Mouse (Mus musculus) ES-CJ7 (cell line): ENCODE measurements at regions not wholly inside any gene's neighbourhood (a gene's known extent, or its start where the extent isn't known, plus 50 kb on each side); places are given as distances from the start of the nearest gene placed in this dataset.

ENCODE experiments used
- DNase-seq: peaks from one replicate; pipeline ENCODE4 v3.0.0; 2011; ENCODE audit warnings: low read depth, low spot score

- no peak for DNase-seq
These were observed 88.5 kb downstream of the Irx1 start for GRCm38 (mm10) chr13:71874986-71875385.

- DNase-seq, result no peak
These were observed 94.8 kb downstream of the Irx1 start for GRCm38 (mm10) chr13:71868763-71869162.

DNA sequence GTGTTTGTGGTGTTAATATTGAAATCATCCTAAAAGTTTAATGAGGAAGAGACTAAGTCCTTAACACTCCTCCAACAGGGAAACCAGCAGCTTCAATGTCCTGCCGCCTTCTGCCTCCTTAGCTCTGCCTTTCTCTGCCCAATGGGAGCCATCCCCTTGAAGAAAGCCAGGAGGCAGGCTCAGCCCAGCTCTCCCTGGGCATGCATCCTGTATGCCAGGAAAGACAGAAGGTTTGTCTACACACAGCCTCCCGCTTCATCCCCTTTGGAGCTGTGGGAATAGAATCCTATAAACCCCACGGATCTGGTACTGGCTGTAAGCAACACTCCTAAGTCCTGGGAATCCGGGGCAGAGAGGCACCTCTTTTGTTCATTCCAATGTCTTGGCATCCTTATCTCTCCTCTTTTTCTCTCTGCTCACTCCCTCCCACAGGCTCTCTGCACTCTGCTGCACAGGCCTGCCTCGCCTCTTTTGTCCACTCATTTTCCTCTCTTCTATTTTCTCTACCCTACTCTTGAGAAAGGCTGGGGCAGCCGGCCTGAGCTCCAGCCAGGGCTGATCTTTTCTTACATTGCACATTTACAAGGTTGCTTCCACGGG, 110.0 kb downstream of the Irx1 start:
- DNase-seq, result no peak

- DNase-seq, result no peak
These were observed 159.2 kb downstream of the Irx1 start for GRCm38 (mm10) chr13:71804032-71804958.

DNA sequence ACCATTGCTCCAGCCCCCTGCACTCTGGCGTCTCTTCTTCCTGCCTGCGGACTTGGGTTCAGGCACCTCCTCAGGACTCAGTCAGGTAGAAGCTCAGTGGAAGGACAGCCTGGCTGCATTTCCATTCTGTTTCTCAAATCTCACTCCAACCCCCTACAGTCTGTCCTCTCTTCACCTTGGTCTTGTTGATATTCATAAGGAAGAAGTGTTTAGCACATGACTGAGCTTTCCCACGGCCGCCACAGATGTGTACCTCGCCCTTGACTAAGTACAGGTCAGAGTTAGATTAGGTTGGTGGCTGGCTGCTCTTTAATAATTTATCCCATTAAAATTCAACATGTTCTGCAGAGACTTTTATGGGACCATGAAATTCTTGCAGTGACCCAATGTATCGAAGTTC, 165.2 kb downstream of the Irx1 start:
- DNase-seq, result no peak

- no peak for DNase-seq
These were observed 178.8 kb downstream of the Irx1 start for GRCm38 (mm10) chr13:71784740-71785139.

DNA sequence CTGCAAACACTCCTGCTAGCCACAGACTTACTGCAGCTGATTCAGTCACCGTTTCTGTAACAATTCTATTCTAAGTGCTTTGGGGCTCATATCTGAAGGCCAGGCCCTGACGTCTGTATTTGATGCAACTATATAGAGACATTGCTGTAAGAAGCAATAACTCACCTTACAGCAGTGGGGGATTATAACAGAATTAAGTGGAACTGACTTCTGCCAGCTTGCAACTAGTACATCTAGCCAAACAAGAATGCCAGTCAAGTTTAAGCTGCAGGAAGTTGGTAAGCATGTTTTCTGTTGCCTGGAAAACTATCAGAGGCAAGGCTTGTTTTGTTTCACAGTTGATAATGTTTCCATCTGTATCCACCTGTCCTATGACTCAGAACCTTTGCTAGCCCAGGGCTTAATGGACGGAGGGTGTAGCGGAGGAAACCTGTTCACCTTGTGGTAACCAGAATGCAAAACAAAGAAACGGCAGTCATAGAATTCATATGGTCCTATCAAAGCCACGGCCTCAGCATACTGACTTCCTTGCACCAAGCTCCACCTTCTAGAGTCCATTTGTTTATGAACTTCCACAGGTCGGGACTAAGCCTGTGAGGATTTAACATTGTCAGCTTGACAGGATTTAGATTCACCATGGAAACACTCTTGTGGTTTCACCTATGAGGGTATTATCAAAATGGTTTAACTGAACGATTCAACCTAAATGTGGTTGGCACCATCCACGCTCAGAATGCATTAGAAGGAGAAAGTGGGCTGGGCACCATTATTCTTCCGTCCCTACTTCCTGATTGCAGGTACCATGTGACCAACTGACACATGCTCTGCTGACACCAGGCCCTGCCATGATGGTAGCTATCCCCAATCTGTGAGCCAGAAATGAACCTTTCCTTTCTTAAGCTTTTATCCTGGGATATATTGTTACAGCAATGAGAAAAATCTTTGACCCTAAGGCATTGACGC, 216.2 kb downstream of the Irx1 start:
- DNase-seq, result no peak

DNA sequence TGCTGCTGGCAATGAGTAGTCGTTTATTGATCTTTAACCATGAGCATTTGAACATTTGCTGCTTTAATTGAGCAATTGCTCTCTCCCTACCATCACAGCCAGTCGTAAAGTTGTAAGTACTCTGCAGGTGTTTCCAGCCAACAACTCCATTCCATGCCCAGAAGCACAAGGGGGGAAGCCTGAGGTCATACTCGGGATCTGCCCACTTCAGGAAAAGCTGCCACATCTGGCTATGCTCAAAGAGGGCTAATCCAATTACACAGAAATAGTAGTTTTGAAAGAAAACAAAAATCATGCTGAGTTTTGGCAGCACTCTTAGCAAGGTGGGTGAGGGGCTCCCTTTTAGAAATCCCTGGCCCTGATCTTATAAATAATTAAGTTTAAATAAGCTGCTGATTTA, 217.0 kb downstream of the Irx1 start:
- no peak for DNase-seq

DNA sequence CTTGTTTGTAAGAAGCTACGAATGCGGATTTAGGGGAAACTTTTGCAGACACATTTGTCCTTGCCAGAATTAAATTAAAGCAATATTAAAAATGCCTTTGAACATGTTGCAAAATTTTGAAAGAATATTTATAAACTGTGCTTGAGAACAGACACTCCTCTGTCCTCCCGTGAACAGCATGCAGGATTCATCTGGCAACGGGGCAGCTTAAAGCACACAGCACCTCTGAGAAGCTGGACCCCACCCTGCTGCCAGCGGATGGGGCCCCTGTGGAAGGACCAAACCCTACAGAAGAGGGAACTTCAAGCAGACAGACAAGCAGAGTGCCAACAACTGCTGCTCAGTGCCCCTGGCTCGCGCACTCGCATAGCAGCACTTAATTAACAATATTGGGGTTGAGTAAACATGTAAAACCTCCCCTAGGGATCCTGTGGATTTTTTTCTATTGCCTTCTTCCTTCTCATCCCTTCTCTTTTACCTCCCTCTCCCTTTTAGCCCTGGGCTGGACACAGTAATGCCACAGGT, 226.6 kb downstream of the Irx1 start:
- DNase-seq, result no peak

- no peak for DNase-seq
These were observed 229.3 kb downstream of the Irx1 start for GRCm38 (mm10) chr13:71734261-71734660.

GRCm38 (mm10) chr13:71733360-71733759, 230.2 kb downstream of the Irx1 start:
- no peak for DNase-seq

DNA sequence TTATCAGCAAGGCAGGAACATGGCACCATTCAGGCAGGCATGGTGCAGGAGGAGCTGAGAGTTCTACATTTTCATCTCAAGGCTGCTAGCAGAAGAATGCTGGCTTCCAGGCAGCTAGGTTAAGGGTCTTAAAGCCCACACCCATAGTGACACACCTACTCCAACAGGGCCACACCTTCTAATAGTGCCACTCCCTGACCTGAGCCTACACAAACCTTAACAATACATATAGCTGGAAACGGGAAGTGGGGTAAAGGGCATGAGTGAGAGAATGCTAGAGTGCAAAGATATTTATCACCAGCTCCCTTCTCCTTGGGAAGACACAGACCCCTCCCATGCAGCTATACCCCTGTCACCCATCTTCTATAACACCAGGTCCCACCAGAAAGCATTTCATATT, 230.6 kb downstream of the Irx1 start:
- DNase-seq, result no peak

GRCm38 (mm10) chr13:71690069-71690817, 273.3 kb downstream of the Irx1 start:
- peak; percentile 22 for DNase-seq

GRCm38 (mm10) chr13:71689187-71689586, 274.3 kb downstream of the Irx1 start:
- no peak for DNase-seq

DNA sequence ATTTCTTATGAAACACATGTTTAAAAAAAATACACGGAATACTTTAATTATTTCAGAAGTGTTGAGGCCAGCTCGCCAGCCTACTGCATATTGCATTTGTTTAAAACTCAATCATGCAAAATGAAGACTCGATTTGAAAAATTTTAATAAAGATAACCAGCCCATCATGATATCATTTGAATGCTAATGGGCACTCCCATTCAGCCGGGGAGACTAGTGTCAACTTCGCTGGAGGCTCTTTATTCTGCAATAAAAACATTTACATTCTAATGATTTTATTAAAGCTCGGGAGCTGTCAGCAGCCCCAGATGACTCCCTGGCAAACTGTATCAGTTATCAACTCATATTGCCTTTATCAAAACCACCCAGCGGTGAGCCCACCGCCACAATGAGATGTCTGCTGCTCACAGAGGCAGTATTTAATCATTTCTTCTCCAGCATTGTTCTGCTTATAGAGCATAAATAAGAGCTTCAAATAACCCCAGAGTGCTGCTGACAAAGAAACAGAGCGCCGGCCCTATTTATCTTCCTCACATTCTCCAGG, 287.4 kb downstream of the Irx1 start:
- no peak for DNase-seq

DNA sequence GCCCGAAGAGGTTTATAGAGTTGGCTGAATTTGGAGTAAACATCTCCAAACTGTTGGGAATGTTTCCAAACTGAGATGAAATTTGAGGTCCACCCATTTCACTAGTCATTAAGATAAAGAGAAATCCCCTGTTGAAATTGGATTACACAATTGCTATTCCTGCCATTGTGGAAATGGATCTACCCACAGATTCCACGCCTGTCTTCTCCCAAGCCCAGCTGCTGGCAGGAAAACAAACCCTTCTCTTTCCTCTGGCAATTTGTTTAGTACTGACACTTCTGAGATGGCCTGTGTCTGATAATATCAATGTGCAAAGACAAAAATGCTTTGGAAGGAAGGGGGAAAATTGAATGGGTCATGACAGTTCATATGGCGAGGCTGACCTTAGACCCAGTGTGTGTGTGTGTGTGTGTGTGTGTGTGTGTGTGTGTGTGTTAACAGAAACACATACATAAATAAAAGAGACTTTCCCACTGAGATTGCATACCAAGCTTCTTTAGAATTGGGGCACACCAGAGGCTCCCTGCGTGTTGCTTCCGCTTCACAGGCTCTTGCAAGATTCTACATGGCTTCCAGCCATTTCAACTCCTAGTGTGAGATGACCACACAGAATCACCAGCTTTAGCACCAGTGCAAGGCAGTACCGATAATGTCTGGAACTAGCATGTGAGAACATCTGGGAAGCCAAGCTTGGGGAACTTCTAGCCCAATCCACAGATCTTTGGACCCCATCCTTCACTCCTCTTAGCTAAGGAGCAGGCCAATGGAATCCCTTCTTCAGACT, 293.4 kb downstream of the Irx1 start:
- no peak for DNase-seq

DNA sequence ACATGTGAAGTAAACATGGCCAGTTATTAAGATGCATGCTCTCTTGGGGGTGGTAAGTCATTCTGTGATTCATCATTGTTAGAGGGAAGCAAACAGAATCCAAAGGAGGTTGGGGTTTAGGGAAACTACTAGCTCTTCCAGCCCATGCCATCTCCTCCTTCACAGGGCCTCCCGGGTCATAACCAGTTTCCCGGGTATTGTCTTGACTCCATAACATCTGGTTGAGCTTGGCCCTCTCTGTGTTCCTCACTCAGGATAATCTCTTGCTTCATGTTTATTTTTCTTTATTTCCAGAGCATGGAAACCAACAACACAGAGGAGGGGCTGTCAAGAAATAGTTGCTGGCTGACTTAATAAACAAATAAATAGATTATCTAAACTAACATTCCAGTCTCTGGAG, 295.3 kb downstream of the Irx1 start:
- no peak for DNase-seq

DNA sequence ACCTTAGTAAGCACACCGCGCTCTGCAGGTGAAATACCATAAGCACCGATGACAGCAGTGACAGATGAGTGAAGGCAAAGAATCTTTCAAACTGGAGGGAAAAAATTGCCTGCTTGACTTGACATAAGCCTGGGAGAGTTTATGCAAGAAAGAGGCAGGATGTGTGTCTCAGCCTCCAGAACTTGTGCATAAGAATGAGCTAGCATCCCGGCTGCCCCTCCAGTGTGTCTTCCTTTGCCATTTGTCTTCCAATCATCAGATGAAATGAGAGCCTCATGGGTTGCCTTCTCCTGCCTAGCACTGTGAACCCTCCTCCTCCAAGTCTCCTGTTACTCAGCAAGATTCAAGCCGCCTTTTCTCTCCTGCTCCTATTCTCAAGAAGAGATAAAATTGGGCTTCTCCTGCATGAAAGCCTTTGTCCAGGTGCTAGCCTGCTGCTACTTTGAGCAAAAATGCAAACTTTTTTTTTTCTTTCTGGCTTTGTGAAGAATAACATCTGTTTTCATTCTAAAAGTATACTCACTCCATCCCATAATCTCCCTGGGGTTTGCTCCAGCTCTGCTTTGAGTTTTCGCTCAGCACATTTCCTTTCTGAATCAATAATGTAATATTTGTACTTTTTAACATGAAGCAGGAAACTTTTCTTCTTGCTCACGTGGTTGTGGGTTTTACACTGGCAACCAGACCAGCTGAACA, 298.2 kb downstream of the Irx1 start:
- DNase-seq, result no peak

DNA sequence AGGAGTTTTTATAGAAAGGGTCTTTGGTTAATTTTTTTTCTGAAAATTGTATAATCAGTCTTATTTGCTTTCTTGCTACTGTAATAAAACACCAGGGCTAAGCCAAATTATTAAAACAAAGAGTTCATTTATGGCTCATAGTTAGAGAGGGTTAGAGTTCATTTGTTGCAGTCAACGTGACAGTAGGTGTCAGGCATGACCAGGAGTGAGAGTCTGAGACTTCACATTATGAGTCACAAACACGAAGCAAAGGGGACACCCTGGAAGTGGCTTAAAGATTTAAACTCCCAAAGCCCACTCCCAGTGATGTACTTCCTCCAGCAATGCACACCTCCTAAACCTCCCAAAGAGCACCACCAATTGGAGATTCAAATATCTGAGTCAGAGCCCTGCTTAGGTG, 305.6 kb downstream of the Irx1 start:
- DNase-seq, result no peak
